Mouse (Mus musculus): ENCODE measurements around the gene Riok1. TPM values are rescaled to one million over a fixed set of nuclear protein-coding genes. Genes with fewer than 3 reads are reported as not detected.

Gene Riok1
- total RNA-seq (2021) (10 to 100 TPM; 25.2 to 34.9 TPM), polyA plus RNA-seq (2012; rRNA removed) (10.3 and 11.9 TPM in 2 replicates)
- long read RNA-seq, transcript Riok1-201 (17 exons, 2,738 nt), result major isoform, 17 of 22 reads
- long read RNA-seq, partial matches to known transcripts, result 3 of 22 reads
- long read RNA-seq, other reads (novel, unspliced or antisense), result 2 of 22 reads

DNA sequence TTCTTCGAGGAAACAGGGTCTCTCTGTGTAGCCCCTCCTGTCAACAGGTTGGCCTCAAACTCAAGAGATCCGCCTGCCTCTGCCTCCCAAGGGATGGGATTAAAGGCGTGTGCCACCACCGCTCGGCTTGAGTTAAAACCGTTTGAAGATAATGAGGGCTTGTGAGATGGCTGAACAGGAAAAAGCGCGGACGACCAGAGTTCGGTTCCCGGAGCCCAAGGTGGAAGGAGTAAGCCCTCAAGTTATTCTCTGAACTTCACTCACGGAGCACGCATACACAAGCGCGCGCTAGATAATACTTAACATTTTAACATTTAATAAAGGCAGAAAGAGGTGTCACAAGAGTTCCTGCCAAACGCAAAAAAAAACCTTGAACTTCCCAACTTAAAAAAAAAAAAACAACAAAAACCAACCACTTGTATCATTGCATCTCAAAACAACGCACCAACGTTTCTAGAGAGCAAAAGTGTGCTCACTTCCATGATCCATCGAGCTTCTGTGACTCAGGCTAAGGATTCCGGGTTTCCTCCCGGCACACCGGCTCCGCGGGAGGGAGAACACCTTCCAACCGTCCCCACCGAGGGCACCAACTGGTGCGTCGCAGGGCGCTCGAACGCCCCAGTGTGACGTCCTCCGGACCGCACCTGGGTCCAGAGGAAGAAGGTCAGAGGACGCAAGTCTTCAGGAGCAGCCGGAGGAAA lies at the start of gene Riok1:
Gene Riok1 (plus strand): TSS at position 653 of the 701 bp plus-strand sequence.
- DNase-seq, result no peak

GRCm38 (mm10) chr13:37989701-37990100 lies 47.1 kb upstream of the Riok1 start:
- no peak for DNase-seq

- DNase-seq, result peak; percentile 20
Observed at GRCm38 (mm10) chr13:37992638-37993371, 44.0 kb upstream of the Riok1 start.

- peak; percentile 58 for DNase-seq
Observed at GRCm38 (mm10) chr13:37993376-37993703, 43.5 kb upstream of the Riok1 start.

- DNase-seq, result peak; percentile 97
Observed at GRCm38 (mm10) chr13:37993704-37994404, 42.9 kb upstream of the Riok1 start, which contains the start of gene Ssr1. Ssr1 (minus strand) TSS chr13:37994217.

- no peak for DNase-seq
Observed at GRCm38 (mm10) chr13:37994405-37994749, 42.4 kb upstream of the Riok1 start.

- DNase-seq, result peak; percentile 31
Observed at GRCm38 (mm10) chr13:37999713-38000112, 37.1 kb upstream of the Riok1 start.

DNA sequence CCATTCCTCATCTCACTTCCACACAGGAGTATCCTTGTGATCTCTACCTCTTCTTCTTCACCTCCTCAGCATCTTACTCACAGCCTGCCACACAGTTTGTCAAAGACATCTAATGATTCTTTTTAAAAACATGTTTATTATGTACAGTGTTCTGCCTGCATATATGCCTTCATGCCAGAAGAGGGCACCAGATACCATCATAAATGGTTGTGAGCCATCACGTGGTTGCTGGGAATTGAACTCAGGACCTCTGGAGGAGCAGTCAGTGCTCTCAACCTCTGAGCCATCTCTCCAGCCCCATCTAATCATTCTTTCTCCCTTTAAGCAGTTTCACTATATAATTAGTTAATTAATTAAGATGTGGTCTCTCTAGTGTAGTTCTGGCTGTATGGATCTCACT lies 34.3 kb upstream of the Riok1 start:
- no peak for DNase-seq

- no peak for DNase-seq
Observed at GRCm38 (mm10) chr13:38007972-38008371, 28.8 kb upstream of the Riok1 start.

DNA sequence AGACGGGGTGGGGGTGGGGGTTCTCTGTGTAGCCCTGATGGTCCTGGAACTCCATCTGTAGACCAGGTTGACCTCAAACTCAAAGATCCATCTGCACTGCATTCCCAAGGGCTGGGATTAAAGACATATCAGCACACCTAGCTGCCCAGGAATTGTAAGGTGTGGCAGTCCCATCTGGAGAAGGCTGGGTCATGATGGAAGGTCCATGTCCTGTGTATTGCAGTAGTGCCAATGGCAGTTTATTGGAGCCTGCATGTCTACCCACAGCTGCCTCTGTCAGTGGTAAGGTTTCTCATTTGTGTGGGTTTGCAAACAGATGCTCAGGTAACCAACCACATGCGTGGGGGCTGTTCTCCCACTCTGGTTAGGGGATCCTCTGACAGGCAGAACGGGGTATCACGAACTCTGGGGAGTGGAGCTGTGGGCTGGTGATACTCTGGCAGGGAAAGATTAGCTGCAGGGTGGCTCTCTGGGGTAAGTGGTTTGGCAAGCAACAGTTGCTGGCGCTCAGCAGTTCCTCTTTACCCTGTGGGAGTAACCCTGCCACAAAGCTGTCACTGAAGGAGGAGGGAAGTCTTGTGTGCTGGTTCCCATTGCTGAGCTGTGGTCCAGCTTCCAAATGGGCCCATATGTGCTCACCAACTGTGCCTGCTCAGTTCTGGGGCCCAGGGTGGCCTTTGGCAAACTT lies 26.9 kb upstream of the Riok1 start:
- no peak for DNase-seq

DNA sequence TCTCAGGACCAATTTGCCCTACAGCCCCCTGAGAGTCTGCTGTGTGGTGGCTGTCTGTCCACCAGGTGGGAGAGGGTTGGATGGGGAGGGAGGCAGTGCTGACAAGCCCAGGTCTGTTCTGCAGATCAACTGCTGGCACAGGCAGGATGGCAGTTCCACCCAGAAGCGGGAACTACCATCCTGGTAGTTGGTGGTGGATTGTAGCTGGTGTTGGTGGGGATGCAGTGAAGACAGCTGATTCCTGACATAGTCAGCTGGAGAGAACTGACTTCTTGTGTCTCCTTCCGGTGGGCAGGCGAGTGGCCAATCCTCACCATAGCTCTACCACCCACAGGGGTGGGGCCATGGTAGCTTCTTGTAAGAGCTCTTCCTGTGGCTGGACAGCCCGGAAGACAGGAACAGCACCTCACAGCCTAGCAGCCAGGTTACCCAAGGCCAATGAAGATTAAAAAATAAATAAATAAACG lies 26.3 kb upstream of the Riok1 start:
- no peak for DNase-seq

DNA sequence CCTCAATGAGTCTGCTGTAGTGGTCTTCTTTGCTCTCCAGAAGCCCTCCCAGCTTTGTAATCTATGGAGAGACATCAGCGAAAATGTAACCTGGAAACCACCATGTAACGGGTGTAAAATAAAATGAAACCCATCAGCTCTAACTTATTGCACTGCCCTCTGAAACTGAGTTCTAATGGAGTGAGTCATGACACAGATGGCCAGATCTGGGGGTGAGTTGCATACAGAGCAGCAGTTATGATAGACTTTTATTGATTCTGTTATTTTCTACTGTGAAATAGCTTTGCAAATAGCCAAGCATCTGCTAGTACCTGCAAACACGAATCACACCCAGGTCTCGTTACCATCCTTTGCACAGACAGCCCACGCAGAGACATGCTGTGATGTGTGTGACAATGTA lies 24.4 kb upstream of the Riok1 start:
- no peak for DNase-seq

- no peak for DNase-seq
Observed at GRCm38 (mm10) chr13:38015591-38015990, 21.2 kb upstream of the Riok1 start.

DNA sequence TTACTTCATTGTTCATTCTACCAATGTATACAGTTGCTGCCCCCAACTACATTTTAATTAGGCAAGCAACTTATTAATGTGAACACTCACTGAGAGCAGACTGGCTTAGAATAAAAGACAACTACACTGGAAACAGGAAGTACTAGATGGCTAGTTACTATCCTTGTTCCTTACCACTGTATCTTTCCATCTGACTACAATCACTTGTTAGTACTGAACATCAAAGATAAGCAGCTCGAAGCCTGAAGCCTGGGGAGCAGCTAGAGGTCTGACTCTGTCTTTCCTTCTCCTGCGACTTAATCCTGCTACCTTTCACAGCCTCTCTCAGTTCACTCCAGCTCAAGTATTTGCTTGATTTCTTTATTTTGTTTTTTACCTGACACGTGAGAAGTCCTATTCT lies 18.0 kb upstream of the Riok1 start:
- DNase-seq, result no peak

DNA sequence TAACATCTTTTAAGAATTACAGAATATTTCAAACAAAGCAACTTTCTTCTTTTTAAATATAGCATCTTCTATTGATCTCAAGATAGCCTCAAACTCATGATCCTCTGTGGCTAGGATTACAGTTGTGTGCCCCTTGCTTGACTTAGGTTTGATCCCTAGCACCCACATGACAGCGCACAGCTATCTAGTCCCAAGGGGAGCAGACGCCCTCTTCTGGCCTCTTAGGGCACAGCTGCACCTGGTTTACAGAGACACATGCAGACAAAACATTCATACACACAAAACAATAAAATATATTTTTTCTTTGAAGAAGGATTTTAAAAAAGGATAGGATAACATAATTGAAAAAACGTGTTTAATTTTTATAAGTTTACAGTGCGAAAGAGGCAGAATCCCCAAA lies 10.9 kb upstream of the Riok1 start:
- no peak for DNase-seq

DNA sequence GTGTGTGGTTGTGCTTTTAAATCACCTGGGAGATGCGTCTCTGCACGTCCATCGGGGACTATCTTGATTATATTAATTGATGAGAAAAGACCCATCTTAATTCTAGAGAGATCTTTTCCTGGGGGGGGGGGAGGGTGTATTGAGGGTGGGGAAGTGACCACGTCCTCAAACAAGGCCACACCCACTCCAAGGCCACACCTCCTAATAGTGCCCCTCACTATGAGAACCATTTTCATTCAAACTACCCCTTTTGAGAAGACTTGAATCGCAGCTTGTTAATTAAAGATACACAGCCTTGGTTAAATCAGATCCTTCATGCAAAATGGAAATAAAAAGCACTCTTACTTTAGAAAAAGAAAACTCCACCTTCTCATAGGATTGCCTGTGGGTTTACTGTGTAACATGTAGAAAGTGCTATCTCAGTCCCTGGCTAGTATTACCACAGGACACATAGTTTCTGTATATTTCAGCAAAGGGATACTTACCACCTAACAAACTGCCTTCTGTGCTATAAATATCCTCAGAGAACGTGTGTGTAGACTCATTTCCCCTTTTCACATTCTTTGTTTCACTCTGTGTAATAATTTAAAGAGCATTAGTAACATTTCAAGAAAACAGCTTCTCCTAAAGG lies 9.1 kb upstream of the Riok1 start:
- no peak for DNase-seq

DNA sequence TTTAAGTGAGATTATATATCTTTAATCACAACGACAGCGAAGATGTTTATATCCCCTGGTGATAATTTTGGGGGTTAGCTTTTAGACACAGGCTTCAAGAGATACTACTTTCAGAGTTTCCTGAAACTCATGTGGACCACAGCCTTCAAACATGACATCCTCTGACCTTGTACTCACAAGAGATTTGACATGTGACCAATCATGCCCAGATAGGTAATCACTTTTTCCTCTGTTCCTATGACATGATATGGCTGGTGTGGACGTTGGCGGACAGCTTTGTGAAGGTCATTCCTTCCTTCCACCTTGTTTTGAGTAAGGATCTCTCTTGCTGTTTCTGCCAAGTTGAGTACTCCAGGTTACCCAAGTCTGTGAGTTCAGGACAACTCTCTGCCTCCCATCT lies 8.4 kb upstream of the Riok1 start:
- DNase-seq, result no peak

DNA sequence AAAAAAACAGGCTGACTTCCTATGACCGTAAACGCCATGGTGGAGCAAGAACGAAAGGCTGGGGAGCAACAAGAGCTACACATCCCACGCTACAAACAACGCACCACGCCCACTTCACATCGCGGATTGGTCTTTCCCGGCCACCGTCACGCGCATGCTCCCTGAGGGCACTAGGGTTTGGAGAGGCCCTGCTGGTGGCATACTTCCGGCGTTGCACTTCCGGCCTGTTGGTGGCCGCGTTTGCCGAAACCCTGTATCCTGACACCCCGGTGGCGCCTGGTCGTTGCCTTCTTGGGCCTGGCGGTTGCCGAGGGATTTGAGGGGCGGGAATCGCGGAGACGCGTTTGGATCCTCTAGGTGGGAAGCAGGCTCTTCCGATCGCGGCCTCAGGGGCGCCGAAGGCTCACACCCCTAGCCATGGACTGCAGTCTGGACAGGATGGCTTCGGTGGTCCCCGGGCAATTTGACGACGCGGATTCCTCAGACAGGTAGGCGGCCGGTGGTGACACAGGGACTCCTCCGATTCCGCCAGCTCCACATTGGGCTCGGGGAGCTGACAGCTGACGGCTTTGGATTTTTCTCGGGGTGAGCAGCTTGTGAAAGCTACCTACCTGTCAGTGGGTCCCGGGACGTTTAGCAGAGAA lies 371 bp downstream of the Riok1 start, which contains the start of gene Cage1:
Gene Cage1 (minus strand): TSS at position 26 of the 644 bp plus-strand sequence.
- peak; percentile 98 for DNase-seq

DNA sequence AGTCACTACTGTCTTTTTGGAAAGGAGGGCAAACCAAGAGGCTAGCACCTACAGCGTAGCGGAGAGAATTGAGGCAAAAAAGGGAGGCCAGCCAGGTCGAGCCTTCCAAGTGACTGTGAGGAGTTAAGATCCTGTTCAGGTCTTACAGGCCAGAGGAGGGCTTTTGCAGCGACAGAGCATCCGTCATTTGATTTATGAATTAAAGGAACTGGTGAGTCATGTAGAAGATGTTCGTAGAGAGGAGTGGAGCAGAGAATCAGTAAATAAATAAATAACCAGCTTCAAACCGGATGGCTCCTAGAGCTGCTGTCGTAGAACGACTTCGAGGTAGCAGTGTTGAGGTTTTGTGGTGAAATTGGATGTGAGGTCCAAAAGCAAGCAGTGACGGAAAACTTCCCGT lies 1.0 kb downstream of the Riok1 start:
- peak; percentile 48 for DNase-seq

DNA sequence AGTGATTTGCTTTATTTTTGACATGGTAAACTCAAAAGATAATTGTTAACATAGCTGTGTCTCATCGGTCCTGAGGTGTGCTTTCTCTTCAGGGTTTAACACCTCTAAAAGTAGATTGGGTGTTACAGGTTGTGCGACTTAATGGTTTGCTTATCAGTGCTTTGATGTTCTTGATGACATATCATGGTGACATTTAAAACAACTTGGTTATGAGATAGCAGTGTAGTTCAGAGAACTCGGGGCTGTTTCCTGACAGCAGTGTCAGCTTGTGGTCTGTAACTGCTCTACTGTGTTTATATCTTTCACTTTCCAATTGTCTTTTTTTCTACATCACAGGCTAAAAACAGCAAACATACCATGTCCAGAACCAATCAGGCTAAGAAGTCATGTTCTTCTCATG lies 13.1 kb downstream of the Riok1 start:
- DNase-seq, result no peak

- DNase-seq, result no peak
Observed at GRCm38 (mm10) chr13:38062678-38063077, 25.9 kb downstream of the Riok1 start.
